Mouse (Mus musculus) ES-Bruce4 (cell line): Measurements from ENCODE around the gene Gss. TPM values are rescaled to one million over a fixed set of nuclear protein-coding genes. Genes with fewer than 3 reads are reported as not detected.

Source experiments
- H3K27ac ChIP-seq: 2 replicates; pipeline ENCODE4 v1.5.1; 2012; ENCODE audit warnings: low read length, inconsistent platforms; ENCODE audit not compliant: insufficient read depth
- H3K27me3 ChIP-seq: 2 replicates; pipeline ENCODE4 v1.6.1; 2012; ENCODE audit warnings: mild to moderate bottlenecking, low read length, inconsistent platforms; ENCODE audit not compliant: control insufficient read depth, poor library complexity, insufficient read depth, severe bottlenecking
- H3K36me3 ChIP-seq: 2 replicates; pipeline ENCODE4 v1.6.1; 2012; ENCODE audit warnings: inconsistent platforms, mild to moderate bottlenecking, low read length, moderate library complexity; ENCODE audit not compliant: control insufficient read depth, poor library complexity, insufficient read depth, severe bottlenecking
- H3K4me1 ChIP-seq: one replicate; pipeline ENCODE4 v1.8.1; 2011; ENCODE audit warnings: low read length; ENCODE audit not compliant: control insufficient read depth, insufficient read depth
- H3K4me3 ChIP-seq: 2 replicates; pipeline ENCODE4 v1.5.1; 2011; ENCODE audit warnings: low read depth, mild to moderate bottlenecking, low read length
- H3K9ac ChIP-seq: 2 replicates; pipeline ENCODE4 v1.6.1; 2012; ENCODE audit warnings: low read depth, mild to moderate bottlenecking, inconsistent platforms; ENCODE audit not compliant: poor library complexity, severe bottlenecking
- H3K9me3 ChIP-seq: replicated peaks from 2 replicates; pipeline ENCODE4 v1.6.1; 2012; ENCODE audit warnings: mild to moderate bottlenecking, low read length, inconsistent platforms; ENCODE audit not compliant: control insufficient read depth, poor library complexity, insufficient read depth, severe bottlenecking
- CTCF ChIP-seq: IDR thresholded peaks from one replicate; pipeline ENCODE4 v1.8.1; 2011; ENCODE audit warnings: low read depth, low read length
- EP300 ChIP-seq: IDR thresholded peaks from 2 replicates; pipeline ENCODE4 v1.6.1; 2011; ENCODE audit warnings: low read depth, low read length; ENCODE audit not compliant: insufficient read depth
- POLR2A ChIP-seq: IDR thresholded peaks from one replicate; pipeline ENCODE4 v1.8.1; 2011; ENCODE audit warnings: low read length; ENCODE audit not compliant: insufficient read depth
- polyA plus RNA-seq: library from polyadenylated mRNA; stranded (reverse); fragments of >200 nt; gene quantifications from 2 replicates; pipeline ENCODE4 v1.2.4, GENCODE M21; 2011; ENCODE audit warnings: low read depth; ENCODE audit not compliant: missing spikeins, insufficient read depth, insufficient read length

Gene Gss
- polyA plus RNA-seq, 1 experiment: 14.8 TPM

DNA sequence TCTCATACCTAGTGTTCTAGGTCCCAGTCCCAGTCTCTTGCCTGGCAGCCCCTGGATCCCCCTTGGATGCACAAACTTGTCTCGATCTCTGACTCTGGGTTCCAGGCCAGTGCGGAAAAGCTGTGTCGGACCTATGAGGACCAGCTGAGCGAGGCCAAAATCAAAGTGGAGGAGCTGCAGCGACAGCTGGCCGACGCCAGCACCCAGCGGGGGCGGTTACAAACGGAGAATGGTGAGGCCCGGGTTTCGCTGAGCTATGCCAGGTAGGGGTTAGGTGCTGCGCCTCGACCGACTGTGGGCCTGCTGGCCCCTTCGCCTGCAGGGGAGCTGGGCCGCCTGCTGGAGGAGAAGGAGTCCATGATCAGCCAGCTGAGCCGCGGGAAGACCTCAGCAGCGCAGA lies 37.5 kb upstream of the Gss start:
- H3K9ac ChIP-seq: peak overlapping the region; percentile 17; the same call in 1 of the 2 replicates
- H3K4me3 ChIP-seq: peak overlapping the region; percentile 56

DNA sequence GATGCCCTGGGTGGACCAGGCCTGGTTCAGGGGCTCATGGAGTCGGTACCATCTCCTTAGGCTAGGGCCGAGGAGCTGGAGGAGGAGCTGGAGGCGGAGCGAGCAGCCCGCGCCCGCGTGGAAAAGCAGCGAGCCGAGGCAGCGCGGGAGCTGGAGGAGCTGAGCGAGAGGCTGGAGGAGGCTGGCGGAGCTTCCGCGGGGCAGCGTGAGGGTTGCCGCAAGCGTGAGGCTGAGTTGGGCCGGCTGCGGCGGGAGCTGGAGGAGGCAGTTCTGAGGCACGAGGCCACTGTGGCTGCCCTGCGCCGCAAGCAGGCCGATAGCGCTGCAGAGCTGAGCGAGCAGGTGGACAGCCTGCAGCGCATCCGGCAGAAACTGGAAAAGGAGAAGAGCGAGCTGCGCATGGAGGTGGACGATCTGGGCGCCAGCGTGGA lies 36.6 kb upstream of the Gss start:
- H3K4me1 ChIP-seq: no peaks in the 10 kb centered on the region
- peak overlapping the region; percentile 38 for H3K4me3 ChIP-seq
- H3K27ac ChIP-seq: no peak overlapping the region
- H3K9ac ChIP-seq: peak overlapping the region; percentile 12
- H3K9me3 ChIP-seq: no peaks in the 10 kb centered on the region
- TF ChIP-seq EP300 (no peak), CTCF (no peak), POLR2A (no peak)
- H3K27me3 ChIP-seq: no peaks in the 10 kb centered on the region
- no peaks in the 10 kb centered on the region for H3K36me3 ChIP-seq

More for the DNA sequence above, 37.5 kb upstream of the Gss start:
- H3K27ac ChIP-seq: no peak overlapping the region
- no peaks in the 10 kb centered on the region for H3K36me3 ChIP-seq
- no peaks in the 10 kb centered on the region for H3K9me3 ChIP-seq
- TF ChIP-seq POLR2A (no peak), CTCF (no peak), EP300 (no peak)
- H3K4me1 ChIP-seq: no peaks in the 10 kb centered on the region
- H3K27me3 ChIP-seq: no peaks in the 10 kb centered on the region

DNA sequence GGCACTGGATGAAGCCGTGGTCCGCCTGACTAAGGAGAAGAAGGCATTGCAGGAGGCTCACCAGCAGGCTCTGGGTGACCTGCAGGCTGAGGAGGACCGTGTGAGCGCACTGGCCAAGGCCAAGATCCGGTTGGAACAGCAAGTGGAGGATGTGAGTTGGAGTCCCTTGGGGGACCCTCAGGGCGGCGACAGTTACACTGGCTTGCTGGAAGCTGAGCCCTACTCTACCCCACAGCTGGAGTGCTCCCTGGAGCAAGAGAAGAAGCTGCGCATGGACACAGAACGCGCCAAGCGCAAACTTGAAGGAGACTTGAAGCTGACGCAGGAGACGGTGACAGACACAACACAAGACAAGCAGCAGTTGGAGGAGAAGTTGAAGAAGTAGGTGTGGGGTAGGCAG lies 35.9 kb upstream of the Gss start:
- Histone ChIP-seq H3K36me3 (no peaks in the 10 kb centered on the region), H3K4me3 (no peak overlapping the region), H3K27me3 (no peaks in the 10 kb centered on the region), H3K9ac (no peak overlapping the region; the same call in 1 of the 2 replicates), H3K4me1 (no peaks in the 10 kb centered on the region), H3K9me3 (no peaks in the 10 kb centered on the region), H3K27ac (no peak overlapping the region)
- TF ChIP-seq POLR2A (no peak), EP300 (no peak), CTCF (no peak)

DNA sequence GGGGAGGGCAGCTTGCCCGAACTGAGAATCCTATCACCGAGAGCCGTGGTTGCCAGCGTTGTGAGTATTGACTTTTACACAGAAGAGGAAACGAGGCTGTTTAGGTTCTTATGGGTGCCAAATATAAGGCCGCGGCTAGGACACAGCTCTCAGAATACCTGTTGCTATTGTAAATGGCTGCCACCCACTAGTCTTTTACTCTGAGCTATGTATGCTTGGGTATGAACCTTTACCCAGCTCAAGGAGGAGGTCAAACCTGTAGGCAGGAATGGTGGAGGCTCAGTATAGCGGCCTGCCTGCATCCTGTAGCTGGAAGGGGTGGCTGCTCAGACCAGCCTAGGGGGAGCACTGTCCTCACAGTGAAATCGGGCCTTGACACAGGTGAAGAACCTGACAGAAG lies 35.5 kb upstream of the Gss start:
- Histone ChIP-seq H3K4me3 (no peak overlapping the region), H3K27ac (no peak overlapping the region), H3K27me3 (no peaks in the 10 kb centered on the region), H3K9ac (no peak overlapping the region), H3K4me1 (peaks cover under 1% of the 10 kb centered on the region), H3K36me3 (no peaks in the 10 kb centered on the region), H3K9me3 (no peaks in the 10 kb centered on the region)
- TF ChIP-seq EP300: no peak
- TF ChIP-seq POLR2A: no peak
- TF ChIP-seq CTCF: peak; percentile 8

DNA sequence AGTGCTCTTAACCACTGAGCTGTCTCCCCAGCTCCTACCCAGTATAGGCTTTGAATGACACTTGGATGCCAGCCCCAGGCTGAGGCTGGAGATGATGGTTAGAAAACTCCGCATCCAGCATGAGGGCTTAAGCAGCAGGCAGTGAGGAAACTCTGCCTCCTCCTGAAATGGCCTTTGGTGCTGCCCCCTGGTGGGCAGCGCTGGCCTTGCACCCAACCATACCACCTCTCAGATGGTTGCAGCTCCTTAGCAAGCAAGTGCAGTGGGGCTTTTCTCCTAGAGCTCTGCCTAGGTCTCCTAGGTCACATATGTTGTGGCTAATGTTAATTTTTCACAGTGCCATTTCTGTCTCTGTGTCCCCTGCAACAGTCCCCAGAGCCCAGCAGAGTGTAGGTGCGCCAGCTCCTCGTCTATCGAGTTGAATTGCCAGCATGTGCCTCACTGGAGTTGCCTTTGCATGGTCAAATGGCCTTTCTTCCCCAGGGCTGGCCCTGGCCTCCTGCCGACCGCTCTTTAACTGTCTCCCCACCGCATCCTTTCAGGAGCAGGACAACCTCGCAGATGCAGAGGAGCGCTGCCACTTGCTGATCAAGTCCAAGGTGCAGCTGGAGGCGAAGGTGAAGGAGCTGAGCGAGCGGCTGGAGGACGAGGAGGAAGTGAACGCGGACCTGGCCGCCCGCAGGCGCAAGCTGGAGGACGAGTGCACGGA lies 34.6 kb upstream of the Gss start:
- no peak overlapping the region for H3K9ac ChIP-seq

DNA sequence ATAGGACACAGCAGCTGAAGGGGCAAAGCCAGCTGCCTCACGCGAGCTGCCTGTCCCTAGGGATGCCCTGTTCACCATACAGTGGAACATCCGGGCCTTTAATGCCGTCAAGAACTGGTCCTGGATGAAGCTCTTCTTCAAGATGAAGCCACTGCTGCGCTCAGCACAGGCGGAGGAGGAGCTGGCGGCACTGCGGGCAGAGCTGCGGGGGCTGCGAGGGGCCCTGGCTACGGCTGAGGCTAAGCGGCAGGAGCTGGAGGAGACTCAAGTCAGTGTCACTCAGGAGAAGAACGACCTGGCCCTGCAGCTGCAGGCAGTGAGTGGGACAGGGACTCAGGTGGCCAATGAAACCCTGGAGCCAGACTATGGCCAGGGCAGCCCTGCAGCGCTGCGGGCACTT lies 33.7 kb upstream of the Gss start:
- Histone ChIP-seq H3K27ac (no peak overlapping the region), H3K9me3 (no peaks in the 10 kb centered on the region), H3K4me1 (peaks cover 2% of the 10 kb centered on the region), H3K36me3 (no peaks in the 10 kb centered on the region), H3K9ac (no peak overlapping the region), H3K27me3 (no peaks in the 10 kb centered on the region), H3K4me3 (no peak overlapping the region)
- TF ChIP-seq EP300: no peak
- no peak for TF ChIP-seq POLR2A
- TF ChIP-seq CTCF: no peak

More for the DNA sequence above, 34.6 kb upstream of the Gss start:
- no peak overlapping the region for H3K27ac ChIP-seq
- no peaks in the 10 kb centered on the region for H3K27me3 ChIP-seq
- no peaks in the 10 kb centered on the region for H3K9me3 ChIP-seq
- peaks cover 2% of the 10 kb centered on the region for H3K4me1 ChIP-seq
- TF ChIP-seq EP300: no peak
- TF ChIP-seq CTCF: peak; percentile 96
- no peak overlapping the region for H3K4me3 ChIP-seq
- no peaks in the 10 kb centered on the region for H3K36me3 ChIP-seq
